ENCODE assay signal across 27 mouse cellular contexts in the genomic region with DNA sequence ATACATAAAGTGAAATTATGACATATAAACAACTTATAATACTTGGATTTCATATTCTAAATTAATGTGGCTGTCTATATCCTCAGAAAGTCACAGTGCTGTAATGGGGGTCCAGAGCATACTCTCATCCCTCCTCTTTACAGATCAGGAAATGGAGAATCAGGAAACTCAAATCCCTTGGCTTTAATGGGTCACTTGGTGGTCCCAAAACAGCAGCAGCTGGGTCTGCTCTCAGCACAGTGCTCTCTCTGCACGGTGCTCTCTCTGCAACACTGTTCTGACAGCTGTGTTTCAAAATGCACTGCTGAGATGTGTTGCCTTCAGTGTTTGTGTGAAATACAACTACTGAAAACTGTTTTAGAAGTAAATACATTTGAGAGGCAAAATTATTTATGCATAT. TPM values are rescaled to one million over a fixed set of nuclear protein-coding genes. Genes with fewer than 3 reads are reported as not detected.
DNase-seq lines count a peak whose midpoint lies in the region; ATAC-seq lines count a peak whose summit lies in the region.
"Had no signal": no experiment of that assay in that cellular context is flagged by ENCODE, and none has a peak within 500 bp of the region (broad histone marks: within the 10 kb centered on the region; RNA-seq: fewer than 3 reads in every experiment).

No protein-coding gene starts in this region.

- H3K27me3 ChIP-seq in lung, embryonic 15.5 days = no peaks in the 10 kb centered on the region
- H3K27me3 ChIP-seq in neural tube, embryonic 13.5 days = no peaks in the 10 kb centered on the region
- no peaks in the 10 kb centered on the region for H3K27me3 ChIP-seq in neural tube, embryonic 15.5 days (replicated peaks)
- H3K27me3 ChIP-seq: embryonic facial prominence, embryonic 13.5 days; forebrain, embryonic 13.5 days; hindbrain, embryonic 13.5 days had no signal

- 29% methylated on average over 1 of the region's 1 CpGs for WGBS in lung, embryonic 15.5 days
- WGBS in neural tube, embryonic 13.5 days = 62% methylated on average over 1 of the region's 1 CpGs
- 27% methylated on average over 1 of the region's 1 CpGs for WGBS in neural tube, embryonic 15.5 days

- no peak overlapping the region for H3K27ac ChIP-seq in lung, embryonic 15.5 days
- H3K27ac ChIP-seq in neural tube, embryonic 13.5 days (replicated peaks) = no peak overlapping the region
- no peak overlapping the region for H3K27ac ChIP-seq in neural tube, embryonic 15.5 days (replicated peaks)
- H3K27ac ChIP-seq: embryonic facial prominence, embryonic 10.5 days; embryonic facial prominence, embryonic 13.5 days; forebrain, embryonic 10.5 days; forebrain, embryonic 13.5 days; hindbrain, embryonic 10.5 days; hindbrain, embryonic 13.5 days had no signal

- intact Hi-C loops in heart, postnatal 14 days (cut with DNase I) = no loop called here

- peak; percentile 59; the same call in 1 of the 2 replicates for ATAC-seq in lung, embryonic 15.5 days (ENCODE audit: borderline replicate concordance, extremely low read depth, low FRiP score, low TSS enrichment)
- 0 out of 2 replicates have a peak, but pooled peaks have one; percentile 36 for ATAC-seq in neural tube, embryonic 13.5 days (ENCODE audit: low read depth)
- no peak for ATAC-seq in neural tube, embryonic 15.5 days (ENCODE audit: low FRiP score)
- ATAC-seq: activated CD4-positive, CD25-positive, alpha-beta regulatory T cell, adult 4 months; forebrain, embryonic 13.5 days; forebrain, embryonic 16.5 days; hindbrain, embryonic 16.5 days had no signal

- H3K4me3 ChIP-seq in lung, embryonic 15.5 days = no peak overlapping the region
- no peak overlapping the region for H3K4me3 ChIP-seq in neural tube, embryonic 13.5 days
- no peak overlapping the region for H3K4me3 ChIP-seq in neural tube, embryonic 15.5 days (replicated peaks)
- H3K4me3 ChIP-seq: embryonic facial prominence, embryonic 10.5 days; embryonic facial prominence, embryonic 13.5 days; forebrain, embryonic 10.5 days; forebrain, embryonic 13.5 days; hindbrain, embryonic 10.5 days; hindbrain, embryonic 13.5 days had no signal

- H3K36me3 ChIP-seq in lung, embryonic 15.5 days = no peaks in the 10 kb centered on the region
- H3K36me3 ChIP-seq in neural tube, embryonic 13.5 days = no peaks in the 10 kb centered on the region
- no peaks in the 10 kb centered on the region for H3K36me3 ChIP-seq in neural tube, embryonic 15.5 days
- H3K36me3 ChIP-seq: embryonic facial prominence, embryonic 10.5 days; embryonic facial prominence, embryonic 13.5 days; forebrain, embryonic 10.5 days; hindbrain, embryonic 10.5 days; hindbrain, embryonic 13.5 days had no signal

- no peak overlapping the region for H3K4me2 ChIP-seq in lung, embryonic 15.5 days
- H3K4me2 ChIP-seq in neural tube, embryonic 13.5 days = no peak overlapping the region
- H3K4me2 ChIP-seq in neural tube, embryonic 15.5 days = no peak overlapping the region
- H3K4me2 ChIP-seq: embryonic facial prominence, embryonic 13.5 days; forebrain, embryonic 13.5 days; heart, embryonic 11.5 days; hindbrain, embryonic 13.5 days had no signal

- H3K9me3 ChIP-seq in lung, embryonic 15.5 days = no peaks in the 10 kb centered on the region
- no peaks in the 10 kb centered on the region for H3K9me3 ChIP-seq in neural tube, embryonic 13.5 days
- H3K9me3 ChIP-seq in neural tube, embryonic 15.5 days (replicated peaks) = no peaks in the 10 kb centered on the region
- H3K9me3 ChIP-seq: embryonic facial prominence, embryonic 10.5 days; forebrain, embryonic 10.5 days; forebrain, embryonic 13.5 days; hindbrain, embryonic 10.5 days; hindbrain, embryonic 13.5 days had no signal

- H3K9ac ChIP-seq in lung, embryonic 15.5 days = no peak overlapping the region
- no peak overlapping the region for H3K9ac ChIP-seq in neural tube, embryonic 13.5 days
- no peak overlapping the region for H3K9ac ChIP-seq in neural tube, embryonic 15.5 days (replicated peaks)
- H3K9ac ChIP-seq: embryonic facial prominence, embryonic 13.5 days; forebrain, embryonic 13.5 days; hindbrain, embryonic 13.5 days had no signal

- DNase-seq in heart, adult 11 months = peak; percentile 29
- no peak for DNase-seq in heart, postnatal 14 days
- DNase-seq in lung, postnatal 4 days = no peak
- DNase-seq: adrenal gland, adult 8-10 months; adrenal gland, postnatal 25 days; cerebellum, adult 11-12 months; cerebellum, adult 8-10 months; cerebellum, postnatal 10 days; cerebellum, postnatal 36 days; embryo, embryonic 11 days; gastrocnemius, postnatal 10 days; gastrocnemius, postnatal 36 days; heart, postnatal 36 days had no signal

- peaks cover 7% of the 10 kb centered on the region for H3K4me1 ChIP-seq in lung, embryonic 15.5 days
- peaks cover 7% of the 10 kb centered on the region; the same call in 1 of the 2 replicates for H3K4me1 ChIP-seq in neural tube, embryonic 13.5 days (replicated peaks)
- no peaks in the 10 kb centered on the region for H3K4me1 ChIP-seq in neural tube, embryonic 15.5 days
- H3K4me1 ChIP-seq: embryonic facial prominence, embryonic 10.5 days; forebrain, embryonic 10.5 days; forebrain, embryonic 13.5 days; hindbrain, embryonic 10.5 days had no signal

RNA-seq across cellular contexts. Expression of gene Me1, which starts 43.6 kb away (rescaled TPM):
- 10 to 100 TPM; 73.0 to 84.6 TPM for total RNA-seq in heart, postnatal 14 days (2021)
- polyA plus RNA-seq in lung, embryonic 15.5 days (2015; fragmentation: Nextera tagmentation; extraction: Ambion mirVana) = 31.6 and 32.6 TPM in 2 replicates
- 36.8 and 38.3 TPM in 2 replicates for polyA plus RNA-seq in neural tube, embryonic 13.5 days (2015; fragmentation: Nextera tagmentation; extraction: Ambion mirVana)
- polyA plus RNA-seq in neural tube, embryonic 15.5 days (2015; fragmentation: Nextera tagmentation; extraction: Ambion mirVana) = 47.1 and 54.1 TPM in 2 replicates
- total RNA-seq: granulocyte monocyte progenitor cell, adult 5-6 weeks had no signal
- polyA plus RNA-seq: activated CD4-positive, CD25-positive, alpha-beta regulatory T cell, adult 4 months had no signal
